Mouse (Mus musculus) liver, embryonic 14.5 days (tissue): ENCODE measurements around the gene 1700024B05Rik.
"Not testable (repeated sequence)": the region's sequence is repeated elsewhere in the genome, so short reads cannot be mapped to it uniquely, and the experiment has no call there.

ENCODE experiments used
- CTCF ChIP-seq: IDR thresholded peaks from 2 replicates; pipeline ENCODE4 v1.5.1; 2016; ENCODE audit warnings: antibody characterized with exemption, low read depth, control low read depth
- EP300 ChIP-seq: IDR thresholded peaks from 2 replicates; pipeline ENCODE4 v1.6.1; 2016; ENCODE audit warnings: antibody characterized with exemption, low read depth

DNA sequence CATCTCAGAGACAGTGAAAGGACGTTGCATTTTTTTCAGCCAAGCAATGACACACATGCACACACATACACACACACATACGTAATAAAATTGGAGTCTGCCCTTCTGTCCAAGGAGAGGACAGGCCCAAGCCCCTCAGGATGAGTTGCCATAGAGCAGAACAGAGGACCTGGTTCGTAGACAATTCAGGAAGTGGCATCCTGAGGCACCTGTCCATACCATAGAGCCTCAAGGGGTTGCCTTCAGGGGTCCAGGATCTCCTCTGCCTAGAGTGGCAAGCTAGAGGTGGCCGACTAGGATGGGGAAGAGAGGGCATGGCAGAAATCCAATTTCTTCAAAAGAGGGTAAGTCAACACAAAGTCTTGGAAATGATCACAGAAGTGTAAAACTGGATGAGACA lies 20.3 kb downstream of the 1700024B05Rik start:
- not testable (repeated sequence) for TF ChIP-seq CTCF, EP300
